Mouse (Mus musculus): ENCODE data around the gene Gpr84. TPM values are rescaled to one million over a fixed set of nuclear protein-coding genes. Genes with fewer than 3 reads are reported as not detected.

Gene Gpr84
- polyA plus RNA-seq, 1 experiment from 2014 or later, result 0.94 TPM

DNA sequence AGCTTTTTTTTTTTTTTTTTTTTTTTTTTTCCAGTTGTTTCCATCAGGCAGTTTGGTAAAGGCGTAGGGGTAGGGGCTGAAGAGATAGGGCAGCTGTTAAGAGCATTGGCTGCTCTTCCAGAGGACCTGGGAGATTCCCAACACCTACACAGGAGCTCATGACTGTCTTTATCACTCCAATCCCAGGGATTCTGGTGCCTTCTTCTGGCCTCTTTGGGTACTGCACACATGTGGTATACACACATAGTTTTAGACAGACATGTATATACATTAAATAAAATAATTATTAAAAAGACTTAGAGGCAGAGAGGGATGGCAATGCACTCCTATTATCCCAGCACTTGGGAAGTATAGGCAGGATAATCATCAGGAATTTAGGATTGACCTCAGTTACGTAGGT, 17.0 kb downstream of the Gpr84 start:
- no peaks in the 10 kb centered on the region for H3K27me3 ChIP-seq
- H3K4me1 ChIP-seq (replicated peaks), result peaks cover 47% of the 10 kb centered on the region
- H3K4me2 ChIP-seq (replicated peaks), result no peak overlapping the region
- 98% methylated on average over 2 of the region's 2 CpGs for WGBS
- no peak overlapping the region for H3K4me3 ChIP-seq (replicated peaks)
- no peak overlapping the region for H3K27ac ChIP-seq
- no peaks in the 10 kb centered on the region for H3K9me3 ChIP-seq
- H3K9ac ChIP-seq (replicated peaks), result no peak overlapping the region
- peaks cover 52% of the 10 kb centered on the region for H3K36me3 ChIP-seq
- no peak for ATAC-seq

DNA sequence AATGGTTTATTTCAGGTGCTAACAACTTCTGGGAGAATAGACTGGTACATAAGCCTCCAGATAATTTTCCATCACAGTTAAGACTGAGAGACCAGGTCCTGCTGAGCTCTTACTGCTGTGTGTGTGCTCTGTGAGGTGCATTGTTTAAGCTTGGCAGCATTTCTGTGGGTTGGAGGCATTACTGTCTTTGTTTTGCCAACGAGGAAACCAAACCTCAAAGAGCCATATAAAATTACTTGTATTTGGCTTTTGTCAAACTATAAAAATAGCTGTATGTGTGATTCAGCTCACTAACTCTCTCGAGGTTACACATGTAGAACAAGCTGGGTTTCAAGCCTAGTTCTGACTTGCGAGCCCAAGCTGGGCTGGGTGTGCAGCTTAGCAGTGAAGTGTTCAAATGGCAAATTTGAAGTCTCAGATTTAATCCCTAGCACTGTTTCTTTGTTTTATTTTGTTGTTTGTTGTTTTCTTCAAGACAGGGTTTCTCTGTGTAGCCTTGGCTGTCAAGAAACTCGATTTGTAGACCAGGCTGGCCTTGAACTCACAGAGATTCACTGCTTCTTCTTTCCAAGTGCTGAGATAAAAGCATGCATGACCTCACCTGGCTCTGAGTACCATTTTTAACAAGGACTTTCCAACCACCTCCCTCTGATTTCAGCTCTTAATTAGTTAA, 17.6 kb downstream of the Gpr84 start:
- Histone ChIP-seq H3K9me3 (no peaks in the 10 kb centered on the region), H3K27ac (no peak overlapping the region), H3K27me3 (no peaks in the 10 kb centered on the region), H3K4me3 (replicated peaks) (no peak overlapping the region), H3K36me3 (peaks cover 50% of the 10 kb centered on the region), H3K9ac (replicated peaks) (no peak overlapping the region), H3K4me2 (replicated peaks) (no peak overlapping the region), H3K4me1 (replicated peaks) (peaks cover 42% of the 10 kb centered on the region)
- no peak for ATAC-seq
- 90% methylated on average over 4 of the region's 4 CpGs for WGBS

DNA sequence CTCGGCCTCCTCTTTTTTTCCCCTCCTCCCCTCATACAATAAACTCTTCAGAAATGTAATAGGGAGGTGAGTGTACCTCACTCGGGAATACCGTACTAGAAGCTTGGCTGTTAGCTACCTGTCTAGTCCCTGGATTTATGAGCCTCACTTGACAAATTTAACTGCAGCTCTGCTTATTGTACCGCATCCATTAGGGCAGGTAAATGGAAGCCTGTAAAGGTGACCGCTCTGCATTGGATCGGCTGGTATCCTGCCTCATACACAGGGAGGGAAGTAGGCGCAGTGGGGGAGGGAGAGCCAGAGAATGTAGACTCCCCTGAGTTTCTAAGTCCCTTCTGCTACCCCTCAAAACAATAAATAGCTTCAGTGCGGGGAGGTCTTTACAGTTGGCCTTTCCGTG, 19.6 kb downstream of the Gpr84 start:
- no peak overlapping the region for H3K27ac ChIP-seq
- no peak overlapping the region for H3K4me2 ChIP-seq (replicated peaks)
- no peak overlapping the region for H3K4me3 ChIP-seq (replicated peaks)
- ATAC-seq, result no peak
- peaks cover 22% of the 10 kb centered on the region for H3K4me1 ChIP-seq (replicated peaks)
- no peaks in the 10 kb centered on the region for H3K27me3 ChIP-seq
- no peaks in the 10 kb centered on the region for H3K9me3 ChIP-seq
- H3K36me3 ChIP-seq, result peaks cover 53% of the 10 kb centered on the region
- no peak overlapping the region for H3K9ac ChIP-seq (replicated peaks)
- 94% methylated on average over 9 of the region's 9 CpGs for WGBS

DNA sequence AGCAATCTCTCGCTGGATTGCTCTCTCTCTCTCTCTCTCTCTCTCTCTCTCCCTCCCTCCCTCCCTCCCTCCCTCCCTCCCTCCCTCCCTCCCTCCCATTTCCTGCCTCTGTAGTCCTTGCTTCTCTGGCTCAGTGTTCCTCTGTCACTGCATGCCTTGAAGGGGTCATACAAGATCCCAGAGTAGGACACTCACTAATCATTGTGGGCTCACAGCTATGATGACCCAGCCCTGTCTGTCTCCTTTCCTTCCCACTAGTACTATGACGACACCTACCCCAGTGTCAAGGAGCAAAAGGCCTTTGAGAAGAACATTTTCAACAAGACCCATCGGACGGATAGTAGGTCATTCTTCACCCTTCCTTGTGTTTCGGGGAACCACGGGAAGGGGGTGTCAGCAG, 20.0 kb downstream of the Gpr84 start:
- peaks cover 22% of the 10 kb centered on the region for H3K4me1 ChIP-seq (replicated peaks)
- H3K4me2 ChIP-seq (replicated peaks), result no peak overlapping the region
- H3K27me3 ChIP-seq, result no peaks in the 10 kb centered on the region
- WGBS, result 97% methylated on average over 5 of the region's 6 CpGs
- ATAC-seq, result no peak
- H3K4me3 ChIP-seq (replicated peaks), result no peak overlapping the region
- no peak overlapping the region for H3K27ac ChIP-seq
- no peak overlapping the region for H3K9ac ChIP-seq (replicated peaks)
- H3K9me3 ChIP-seq, result no peaks in the 10 kb centered on the region
- peaks cover 53% of the 10 kb centered on the region for H3K36me3 ChIP-seq

DNA sequence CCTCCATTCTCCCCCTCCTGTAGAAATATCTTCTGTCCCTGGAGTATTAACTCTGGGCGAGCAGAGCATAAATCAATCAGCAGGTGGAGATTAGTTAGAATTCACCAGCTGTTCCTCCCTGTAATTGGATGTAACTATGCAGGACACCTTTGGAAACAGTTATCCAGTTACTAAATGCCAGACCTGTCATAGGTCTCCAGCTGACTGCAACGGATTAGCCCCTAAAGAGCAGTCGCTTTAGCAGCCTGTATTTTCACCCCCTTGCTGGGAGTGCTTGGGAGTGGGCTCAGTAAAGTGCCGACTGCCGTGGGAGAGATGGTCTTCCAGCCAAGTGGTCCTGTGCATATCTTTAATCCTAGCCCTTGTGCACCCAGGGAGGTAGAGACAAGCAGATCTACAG, 20.8 kb downstream of the Gpr84 start:
- 34% methylated on average over 5 of the region's 5 CpGs for WGBS
- Histone ChIP-seq H3K27me3 (no peaks in the 10 kb centered on the region), H3K4me2 (replicated peaks) (no peak overlapping the region), H3K36me3 (peaks cover 53% of the 10 kb centered on the region), H3K9me3 (no peaks in the 10 kb centered on the region), H3K4me3 (replicated peaks) (no peak overlapping the region), H3K27ac (peak overlapping the region; percentile 31), H3K9ac (replicated peaks) (peak overlapping the region; percentile 1; the same call in 1 of the 2 replicates), H3K4me1 (replicated peaks) (peaks cover 25% of the 10 kb centered on the region)
- 0 out of 2 replicates have a peak, but pooled peaks have one; percentile 14 for ATAC-seq

DNA sequence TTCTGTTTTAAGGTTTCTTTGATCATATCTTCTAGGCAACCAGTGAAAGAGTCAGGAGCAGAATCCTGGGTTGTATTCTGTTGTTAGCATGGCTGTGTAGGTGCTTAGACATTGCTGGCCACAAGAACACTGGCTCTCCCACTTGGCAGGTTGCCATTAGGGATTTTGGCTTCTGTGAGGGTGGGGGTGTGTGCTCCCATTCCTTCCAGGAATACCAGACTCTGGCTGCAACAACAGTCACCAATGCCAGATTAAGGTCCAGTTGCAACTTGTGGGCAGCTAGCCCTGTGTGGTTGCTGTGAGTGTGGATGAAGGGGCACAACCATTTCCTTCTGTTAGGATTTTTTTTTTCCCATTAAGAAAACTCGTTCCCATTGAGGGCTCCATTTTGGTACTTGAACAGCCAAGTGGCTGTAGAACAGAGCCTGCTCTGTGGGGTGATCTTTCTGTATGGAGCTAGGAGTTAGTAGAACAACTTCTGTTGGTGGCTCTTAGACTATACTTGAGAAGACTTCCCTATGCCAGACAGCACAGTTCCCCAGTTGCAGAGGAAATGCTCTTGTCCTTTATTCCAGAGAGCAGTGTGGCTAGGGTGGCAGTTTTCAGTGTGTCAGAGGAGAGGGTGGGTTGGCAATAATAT, 24.5 kb downstream of the Gpr84 start:
- Histone ChIP-seq H3K27me3 (no peaks in the 10 kb centered on the region), H3K9ac (replicated peaks) (no peak overlapping the region), H3K4me3 (replicated peaks) (no peak overlapping the region), H3K4me1 (replicated peaks) (peaks cover 25% of the 10 kb centered on the region), H3K9me3 (no peaks in the 10 kb centered on the region), H3K36me3 (peaks cover 22% of the 10 kb centered on the region), H3K4me2 (replicated peaks) (no peak overlapping the region), H3K27ac (peak overlapping the region; percentile 67)
- WGBS, result 75% methylated on average over 1 of the region's 1 CpGs
- peak; percentile 62; the same call in 1 of the 2 replicates for ATAC-seq

DNA sequence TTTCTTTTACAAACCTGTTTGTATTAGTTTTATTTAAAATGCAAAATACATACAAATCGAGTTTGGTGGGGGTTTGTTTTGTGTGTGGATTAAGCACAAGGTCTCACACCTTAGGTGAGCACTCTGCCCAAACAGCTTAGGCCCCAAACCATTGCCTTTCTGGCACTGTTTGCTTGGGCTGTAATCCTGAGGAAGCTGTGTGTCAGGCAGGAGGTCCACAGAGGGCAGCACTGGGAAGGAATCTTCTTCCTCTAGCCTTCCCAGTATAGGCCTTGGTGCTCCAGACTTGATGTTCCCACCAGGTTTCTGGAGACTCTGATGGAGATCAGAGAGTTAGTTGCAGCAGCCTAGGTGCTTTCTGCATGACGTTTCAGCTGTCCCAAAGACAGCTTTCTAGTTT, 25.8 kb downstream of the Gpr84 start:
- Histone ChIP-seq H3K27ac (peak overlapping the region; percentile 67; the same call in 1 of the 2 replicates), H3K36me3 (0 out of 2 replicates have a peak, but pooled peaks cover 13% of the 10 kb centered on the region), H3K4me1 (replicated peaks) (peaks cover 20% of the 10 kb centered on the region), H3K4me2 (replicated peaks) (no peak overlapping the region), H3K9ac (replicated peaks) (0 out of 2 replicates have a peak overlapping the region, but pooled peaks have one; percentile 12), H3K9me3 (no peaks in the 10 kb centered on the region), H3K27me3 (no peaks in the 10 kb centered on the region), H3K4me3 (replicated peaks) (no peak overlapping the region)
- ATAC-seq, result no peak
- 52% methylated on average over 2 of the region's 2 CpGs for WGBS

DNA sequence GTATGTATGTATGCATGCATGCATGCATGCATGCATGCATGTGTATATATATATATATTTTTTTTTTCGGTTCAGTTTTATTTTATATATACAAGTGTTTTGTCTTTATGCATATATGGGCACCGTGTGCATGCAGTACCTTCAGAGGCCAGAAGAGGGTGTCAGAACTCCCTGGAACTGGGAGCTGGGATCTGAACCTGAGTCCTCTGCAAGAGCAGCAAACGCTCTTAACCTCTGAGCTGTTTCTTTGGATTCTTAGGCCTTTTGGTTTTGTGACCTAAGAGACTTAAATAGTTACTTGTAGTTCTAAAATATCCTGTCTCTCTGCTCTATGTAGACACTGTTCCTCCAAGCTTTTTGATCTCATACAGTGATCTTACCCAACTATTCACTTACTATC, 26.3 kb downstream of the Gpr84 start:
- H3K27ac ChIP-seq, result no peak overlapping the region
- peaks cover 14% of the 10 kb centered on the region for H3K4me1 ChIP-seq (replicated peaks)
- ATAC-seq, result no peak
- no peak overlapping the region for H3K9ac ChIP-seq (replicated peaks)
- no peak overlapping the region for H3K4me3 ChIP-seq (replicated peaks)
- H3K4me2 ChIP-seq (replicated peaks), result no peak overlapping the region
- no peaks in the 10 kb centered on the region for H3K9me3 ChIP-seq
- H3K27me3 ChIP-seq, result no peaks in the 10 kb centered on the region
- H3K36me3 ChIP-seq, result 0 out of 2 replicates have a peak, but pooled peaks cover 13% of the 10 kb centered on the region
- 52% methylated on average over 3 of the region's 3 CpGs for WGBS

DNA sequence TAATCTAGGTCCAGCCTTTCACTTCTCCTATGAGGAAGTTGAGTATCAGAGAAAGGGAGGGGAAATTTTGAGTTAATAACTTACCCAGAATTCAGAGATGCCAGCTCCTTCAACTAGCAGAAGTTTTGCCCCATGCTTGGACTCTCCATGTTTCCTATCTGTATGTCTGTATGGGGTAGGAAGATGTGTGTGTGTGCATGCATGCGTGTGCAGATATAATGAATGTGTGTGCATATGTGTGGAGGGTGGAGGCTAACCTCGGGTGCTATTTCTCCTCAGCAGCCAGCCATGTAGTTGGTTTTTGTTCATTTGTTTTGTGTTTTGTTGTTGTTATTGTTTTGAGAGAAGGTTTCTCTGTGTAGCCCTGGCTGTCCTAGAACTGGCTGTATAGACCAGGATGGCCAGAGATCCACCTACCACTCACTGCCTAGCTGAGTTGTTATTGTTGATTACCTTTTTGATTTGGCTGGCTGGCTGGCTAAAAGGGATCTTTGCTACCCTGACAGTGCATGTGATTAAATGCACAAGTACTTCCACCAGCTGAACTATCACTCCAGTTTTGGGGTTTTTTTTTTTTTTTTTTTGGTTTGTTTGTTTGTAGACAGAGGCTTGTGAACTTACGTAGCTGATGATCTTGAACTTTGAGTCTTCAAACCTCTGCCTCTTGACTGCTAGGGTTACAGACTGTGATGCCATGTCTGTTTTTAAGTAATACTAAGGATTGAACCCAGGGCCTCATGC, 28.8 kb downstream of the Gpr84 start:
- Histone ChIP-seq H3K4me3 (replicated peaks) (no peak overlapping the region), H3K4me1 (replicated peaks) (peaks cover 13% of the 10 kb centered on the region), H3K4me2 (replicated peaks) (no peak overlapping the region), H3K27me3 (no peaks in the 10 kb centered on the region), H3K27ac (no peak overlapping the region), H3K9ac (replicated peaks) (no peak overlapping the region), H3K36me3 (0 out of 2 replicates have a peak, but pooled peaks cover under 1% of the 10 kb centered on the region), H3K9me3 (no peaks in the 10 kb centered on the region)
- 90% methylated on average over 3 of the region's 3 CpGs for WGBS
- no peak for ATAC-seq

DNA sequence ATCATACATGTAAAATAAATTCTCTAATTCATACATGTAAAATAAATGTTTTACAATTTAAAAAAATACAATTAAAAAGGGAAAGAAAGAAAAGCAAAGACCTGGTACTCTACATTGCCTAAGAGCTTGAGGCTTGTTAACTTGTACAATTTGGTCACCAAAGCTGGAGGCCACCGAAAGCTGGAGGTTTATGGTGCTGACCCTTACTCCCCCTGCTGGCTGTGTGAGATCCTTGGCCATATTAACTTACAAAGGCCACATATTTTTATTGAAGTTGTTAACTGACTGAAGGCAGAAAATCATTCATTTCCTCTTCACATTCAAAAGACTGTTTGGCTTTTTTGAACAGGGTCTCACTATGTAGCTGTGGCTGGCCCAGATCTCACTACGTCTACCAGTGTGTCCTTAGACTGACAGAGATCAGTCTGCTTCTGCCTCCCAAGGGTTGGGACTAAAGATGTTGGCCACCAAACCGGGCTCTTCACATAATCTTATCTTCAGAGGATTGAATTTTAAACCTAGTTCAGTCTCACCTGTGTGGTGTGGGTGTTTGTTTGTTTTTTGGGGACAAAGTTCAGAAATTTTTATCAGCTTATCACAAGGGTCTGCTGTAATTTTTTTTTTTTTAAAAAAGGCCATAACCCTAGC, 29.5 kb downstream of the Gpr84 start:
- Histone ChIP-seq H3K4me3 (replicated peaks) (no peak overlapping the region), H3K27me3 (no peaks in the 10 kb centered on the region)
- 79% methylated on average over 3 of the region's 3 CpGs for WGBS

DNA sequence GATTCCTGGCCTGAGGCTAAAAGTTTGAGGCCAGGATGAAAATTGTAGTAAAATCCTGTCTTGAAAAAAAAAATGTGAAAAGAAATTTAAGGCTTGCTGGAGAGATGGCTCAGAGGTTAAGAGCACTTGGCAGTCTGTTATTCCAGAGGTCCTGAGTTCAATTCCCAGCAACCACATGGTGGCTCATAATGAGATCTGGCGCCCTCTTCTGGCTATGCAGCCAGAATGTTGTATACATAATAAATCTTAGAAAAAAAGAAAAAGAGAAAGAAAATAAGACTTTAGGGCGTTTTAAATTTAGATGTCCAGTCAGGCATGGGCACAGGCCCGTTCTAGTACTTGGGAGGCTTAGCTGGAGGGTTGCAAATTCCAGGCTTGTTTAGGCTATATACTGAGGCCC, 30.7 kb downstream of the Gpr84 start:
- Histone ChIP-seq H3K27ac (no peak overlapping the region), H3K9ac (replicated peaks) (no peak overlapping the region), H3K36me3 (no peaks in the 10 kb centered on the region), H3K4me1 (replicated peaks) (peaks cover 6% of the 10 kb centered on the region), H3K9me3 (no peaks in the 10 kb centered on the region), H3K27me3 (no peaks in the 10 kb centered on the region), H3K4me3 (replicated peaks) (no peak overlapping the region), H3K4me2 (replicated peaks) (no peak overlapping the region)
- WGBS, result 65% methylated on average over 3 of the region's 3 CpGs
- no peak for ATAC-seq

More for the DNA sequence above, 29.5 kb downstream of the Gpr84 start:
- H3K4me1 ChIP-seq (replicated peaks), result peaks cover 13% of the 10 kb centered on the region
- no peak overlapping the region for H3K9ac ChIP-seq (replicated peaks)
- ATAC-seq, result no peak
- no peaks in the 10 kb centered on the region for H3K36me3 ChIP-seq
- H3K9me3 ChIP-seq, result no peaks in the 10 kb centered on the region
- no peak overlapping the region for H3K4me2 ChIP-seq (replicated peaks)
- no peak overlapping the region for H3K27ac ChIP-seq

DNA sequence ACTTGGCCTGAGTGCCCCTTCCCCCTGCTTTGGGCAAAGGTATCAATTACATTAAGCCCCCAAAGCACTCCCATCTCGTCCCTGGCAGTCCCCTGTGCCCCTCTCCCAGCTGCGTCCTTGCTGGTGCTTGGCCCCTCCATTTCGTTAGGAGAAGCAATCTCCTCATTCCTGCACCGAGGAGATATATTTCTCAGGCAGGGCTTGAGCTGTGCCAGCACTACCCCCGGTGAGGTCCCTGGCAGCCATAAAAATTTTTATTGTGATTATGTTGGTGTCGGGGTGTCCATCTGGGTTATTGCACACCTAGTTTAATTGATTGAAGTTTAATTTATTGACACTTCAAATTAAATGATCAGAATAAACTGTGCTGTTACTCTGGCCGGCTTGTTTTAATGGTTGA, 32.5 kb downstream of the Gpr84 start:
- ATAC-seq, result no peak
- 73% methylated on average over 7 of the region's 7 CpGs for WGBS
- H3K27ac ChIP-seq, result no peak overlapping the region

More for the DNA sequence above, 32.5 kb downstream of the Gpr84 start:
- Histone ChIP-seq H3K36me3 (no peaks in the 10 kb centered on the region), H3K4me2 (replicated peaks) (no peak overlapping the region), H3K4me3 (replicated peaks) (no peak overlapping the region), H3K9me3 (no peaks in the 10 kb centered on the region), H3K4me1 (replicated peaks) (peaks cover 20% of the 10 kb centered on the region), H3K9ac (replicated peaks) (peak overlapping the region; percentile 11), H3K27me3 (no peaks in the 10 kb centered on the region)

All from midbrain, embryonic 13.5 days (tissue).